Mouse (Mus musculus) spleen, embryonic (tissue): ENCODE measurements around the gene Cops7b.

Source experiments
- CTCF ChIA-PET: fragments of 350-600 bp; sonication (Branson Sonifier 250); formaldehyde crosslinking; loops from one replicate; lab custom pipeline; 2022; lab: Charles Lee

Gene Cops7b

DNA sequence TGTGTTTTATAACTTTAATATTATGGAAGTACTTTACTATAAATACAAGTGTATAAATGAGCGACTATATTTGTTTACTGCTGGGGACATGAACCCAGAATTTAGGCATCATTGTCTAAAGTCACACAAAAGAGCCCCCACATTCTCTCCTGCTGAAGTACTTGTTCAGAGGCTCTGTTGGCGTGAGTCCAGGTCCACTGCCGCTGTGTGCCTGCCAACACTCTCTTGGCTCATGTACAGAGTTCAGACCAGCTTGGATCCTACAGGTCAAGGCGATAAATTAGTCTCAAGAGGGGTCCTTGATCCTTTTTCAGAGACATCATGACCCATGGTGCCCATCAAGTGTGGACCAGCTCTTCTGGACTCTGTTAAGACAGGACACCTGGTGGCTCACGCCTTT lies 74.4 kb downstream of the Cops7b start:
- CTCF ChIA-PET, result no interaction called here
